Mouse (Mus musculus) c-Kit-positive CD71-positive TER-119-negative erythroid progenitor cells, embryonic 14.5 days (primary cell): ENCODE measurements around the gene Zranb3.
"Not testable (repeated sequence)": the region's sequence is repeated elsewhere in the genome, so short reads cannot be mapped to it uniquely, and the experiment has no call there.

Experiments
- DNase-seq: peaks from one replicate; pipeline ENCODE4 v3.0.0-alpha.2; 2013; ENCODE audit warnings: low read depth

Gene Zranb3

DNA sequence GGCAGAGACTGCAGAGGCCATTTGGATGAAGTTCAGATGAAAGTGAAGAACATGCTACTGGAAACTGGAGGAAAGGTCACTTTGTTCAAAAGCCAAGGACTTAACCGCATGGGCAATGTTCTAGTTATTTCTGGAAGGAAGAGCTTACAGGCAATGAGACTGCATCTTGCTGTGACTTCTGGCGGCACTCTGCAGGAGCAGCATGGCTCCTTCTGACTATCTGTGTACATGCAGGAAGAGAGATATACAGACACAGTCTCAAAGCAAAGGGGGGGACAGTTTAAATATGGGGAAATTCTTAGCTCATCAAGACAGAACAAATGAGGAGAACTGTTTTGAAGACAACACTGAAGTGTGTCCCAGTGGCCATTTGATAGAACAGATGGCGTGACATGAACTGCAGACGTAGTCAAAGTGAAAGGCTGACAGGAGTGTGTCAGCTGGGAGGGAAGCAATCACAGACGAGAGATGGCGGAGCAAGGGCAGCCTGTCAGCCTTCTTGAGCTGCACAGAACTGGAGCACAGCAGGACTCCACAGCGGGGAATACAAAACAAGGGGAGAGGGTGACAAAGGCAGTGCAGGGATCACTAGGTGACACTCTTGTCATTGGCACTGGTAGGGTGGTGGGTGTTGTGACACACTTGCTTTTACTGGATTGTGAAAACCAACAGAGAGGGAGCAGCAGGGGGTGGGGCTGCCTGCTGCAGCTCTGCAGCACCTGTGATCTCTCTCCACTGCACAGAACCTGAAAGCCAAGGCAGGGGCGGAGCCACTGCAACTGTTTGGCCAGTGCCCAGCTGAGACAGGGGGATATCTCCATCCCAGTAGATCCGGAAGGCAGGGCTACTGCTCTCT, 112.7 kb downstream of the Zranb3 start:
- no peak for DNase-seq

- no peak for DNase-seq
These were observed 113.5 kb downstream of the Zranb3 start for GRCm38 (mm10) chr1:127989387-127989786.

DNA sequence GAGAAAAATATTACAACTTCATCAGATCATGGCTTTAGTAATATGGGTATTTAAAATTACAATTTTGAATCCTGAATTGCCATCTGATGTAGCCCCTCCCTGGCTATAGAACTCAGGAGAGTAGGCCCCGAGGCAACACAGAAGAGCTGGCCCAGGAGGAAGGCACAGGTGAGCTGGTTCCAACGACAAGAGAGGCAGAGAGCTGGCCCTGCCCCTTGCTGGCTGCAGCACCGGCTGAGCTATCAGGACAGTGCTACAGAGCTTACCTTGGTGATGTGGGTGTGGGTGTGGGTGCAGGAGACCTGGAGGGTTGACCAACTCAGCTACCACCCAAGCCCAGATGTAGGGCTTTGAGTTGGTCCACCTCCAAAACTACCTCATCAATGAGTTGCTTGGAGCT, 114.6 kb downstream of the Zranb3 start:
- no peak for DNase-seq

GRCm38 (mm10) chr1:127985391-127985790, 117.5 kb downstream of the Zranb3 start:
- no peak for DNase-seq

DNA sequence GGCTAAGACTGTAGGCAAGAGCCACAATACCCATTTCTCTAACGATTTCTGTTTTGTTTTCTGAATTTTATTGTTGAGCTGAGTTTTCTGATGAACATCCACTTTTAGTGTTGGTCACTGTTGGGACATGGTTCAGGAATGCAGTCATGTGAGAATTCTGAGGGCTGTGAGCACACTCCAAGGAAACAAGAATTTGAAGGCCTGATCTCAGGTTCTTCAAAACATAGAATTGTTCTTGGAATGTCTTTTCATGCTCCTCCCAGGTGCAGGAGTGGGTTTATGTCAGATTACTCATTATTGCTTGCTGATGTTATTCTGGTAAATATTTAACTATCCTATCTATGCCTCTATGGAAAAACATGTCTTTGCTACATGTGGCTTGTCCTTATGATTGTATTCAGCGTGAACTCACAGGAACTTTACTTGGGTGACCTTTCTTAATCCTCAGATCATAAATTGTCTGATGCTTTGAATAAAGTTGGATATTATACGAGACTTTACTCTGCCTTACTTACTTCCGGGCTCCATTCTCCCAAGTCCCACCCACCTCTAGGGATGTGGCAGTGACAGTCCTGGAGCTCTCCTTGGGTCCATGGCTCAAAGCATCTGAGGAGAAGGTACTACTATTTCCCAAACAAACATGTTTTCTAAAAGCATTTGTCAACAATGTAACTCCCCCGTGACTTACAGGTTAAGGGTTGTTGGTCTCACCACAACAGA, 119.4 kb downstream of the Zranb3 start:
- DNase-seq = no peak

DNA sequence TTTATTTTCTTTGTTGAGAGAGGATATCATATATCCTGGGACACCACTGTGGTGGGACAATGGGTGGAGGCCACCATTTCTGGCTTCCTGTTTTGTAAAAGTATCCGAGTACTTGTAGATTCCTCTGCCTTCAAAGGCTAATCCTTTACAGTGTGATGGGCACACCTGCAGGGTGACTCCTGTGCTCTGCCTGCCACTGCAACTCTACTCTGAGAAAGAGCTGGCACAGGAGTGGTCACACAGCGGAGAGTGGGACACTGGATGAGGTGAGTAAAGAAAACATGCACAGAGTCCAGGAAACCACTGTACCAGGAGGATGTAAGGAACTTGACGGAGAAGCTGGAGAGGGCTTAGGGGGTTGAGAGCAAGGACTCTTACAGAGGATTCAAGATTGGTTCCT, 120.6 kb downstream of the Zranb3 start:
- DNase-seq = no peak

DNA sequence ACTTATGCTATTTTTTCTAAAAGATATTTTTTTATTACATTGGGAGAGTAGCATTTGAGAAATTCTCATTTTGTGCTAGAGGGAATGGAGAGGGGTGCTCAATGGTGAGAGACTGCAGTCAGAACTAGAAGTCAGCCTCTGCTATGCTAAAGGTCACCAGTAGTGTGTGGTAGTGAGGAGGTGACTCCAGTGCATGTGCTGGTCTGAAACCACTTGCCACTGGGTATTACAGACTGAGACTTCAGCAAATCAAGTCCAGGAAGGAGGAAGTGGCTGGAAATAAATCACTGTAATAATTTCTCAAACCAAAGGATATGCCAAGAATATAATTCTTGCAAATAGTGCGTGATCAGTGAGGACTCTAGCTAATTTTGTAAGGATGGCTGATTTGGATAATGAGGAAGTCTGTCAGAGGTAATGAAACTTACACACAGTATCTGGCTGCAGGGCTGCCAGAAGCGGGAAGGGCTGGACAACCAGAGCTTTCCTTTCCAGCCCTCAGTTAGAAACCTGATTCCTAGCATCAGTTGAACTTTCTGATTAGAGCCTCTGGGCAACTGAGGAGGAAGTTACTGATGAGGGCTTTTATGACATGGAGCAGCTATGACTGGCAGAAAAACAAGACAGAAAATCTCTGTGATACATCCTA, 121.8 kb downstream of the Zranb3 start:
- DNase-seq = no peak

GRCm38 (mm10) chr1:127978125-127978524, 124.7 kb downstream of the Zranb3 start:
- DNase-seq = no peak

GRCm38 (mm10) chr1:127976106-127976505, 126.7 kb downstream of the Zranb3 start:
- DNase-seq = no peak

- DNase-seq = no peak
These were observed 127.2 kb downstream of the Zranb3 start for GRCm38 (mm10) chr1:127975676-127976075.

- DNase-seq = no peak
These were observed 128.8 kb downstream of the Zranb3 start for GRCm38 (mm10) chr1:127974082-127974481.

GRCm38 (mm10) chr1:127970870-127971269, 132.0 kb downstream of the Zranb3 start:
- no peak for DNase-seq

GRCm38 (mm10) chr1:127963326-127963725, 139.5 kb downstream of the Zranb3 start:
- DNase-seq = no peak

GRCm38 (mm10) chr1:127961140-127961539, 141.7 kb downstream of the Zranb3 start:
- DNase-seq = no peak

DNA sequence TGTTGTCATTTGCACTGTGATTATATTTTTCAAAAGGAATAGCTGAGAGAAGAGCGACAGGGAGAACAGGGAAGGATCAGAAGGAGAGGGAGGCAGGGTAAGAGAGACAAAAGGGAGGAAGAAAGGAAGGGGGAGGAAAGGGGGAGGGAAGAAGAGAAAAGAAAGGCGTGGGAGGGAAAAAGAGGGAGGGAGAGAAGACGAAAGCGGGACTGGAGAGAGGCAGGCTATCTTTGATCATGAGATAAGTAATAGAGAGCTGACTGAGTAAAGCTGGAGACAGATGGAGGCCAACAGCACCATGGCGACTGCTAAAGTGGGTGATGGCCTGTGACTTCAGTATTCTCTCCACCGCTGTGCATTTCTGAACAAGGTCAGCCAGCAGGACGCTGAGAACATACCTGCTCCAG, 143.5 kb downstream of the Zranb3 start:
- DNase-seq = no peak

DNA sequence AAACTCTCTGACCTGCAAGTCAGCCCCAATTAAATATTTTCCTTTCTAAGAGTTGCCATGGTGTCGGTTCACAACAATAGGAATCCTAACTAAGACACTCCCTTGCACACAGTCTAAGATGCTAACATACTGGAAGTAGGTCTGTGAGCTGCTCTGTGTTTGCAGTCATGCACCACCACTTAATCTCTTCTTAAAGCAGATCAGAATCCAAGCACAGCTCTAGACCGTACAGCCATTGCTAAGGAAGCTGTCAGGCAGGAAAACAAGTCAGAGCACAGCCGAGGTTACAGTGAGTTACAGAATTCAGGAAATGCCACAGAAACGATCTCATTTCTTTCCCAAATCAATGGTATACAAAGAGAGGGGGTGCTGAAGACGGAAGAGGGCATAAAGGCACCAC, 144.0 kb downstream of the Zranb3 start:
- no peak for DNase-seq

DNA sequence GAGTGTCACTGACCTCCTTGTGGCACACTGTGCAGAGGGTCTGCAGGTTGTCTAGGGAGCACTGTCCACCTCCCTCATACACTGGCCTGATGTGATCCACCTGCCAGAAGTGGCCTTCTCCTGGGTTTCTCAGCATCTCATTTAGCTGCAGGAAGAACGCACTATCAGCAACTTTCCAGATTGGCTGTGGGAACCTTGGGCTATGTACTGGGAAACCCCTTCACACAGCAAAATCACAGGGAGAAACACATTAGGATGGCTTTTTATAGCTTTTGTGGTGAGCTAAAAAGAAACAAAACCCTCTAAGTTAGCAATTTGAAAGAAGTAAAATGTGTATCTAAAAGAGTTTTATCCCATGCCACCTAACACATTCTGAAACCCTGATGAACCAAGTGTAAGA, 146.3 kb downstream of the Zranb3 start:
- DNase-seq = no peak

DNA sequence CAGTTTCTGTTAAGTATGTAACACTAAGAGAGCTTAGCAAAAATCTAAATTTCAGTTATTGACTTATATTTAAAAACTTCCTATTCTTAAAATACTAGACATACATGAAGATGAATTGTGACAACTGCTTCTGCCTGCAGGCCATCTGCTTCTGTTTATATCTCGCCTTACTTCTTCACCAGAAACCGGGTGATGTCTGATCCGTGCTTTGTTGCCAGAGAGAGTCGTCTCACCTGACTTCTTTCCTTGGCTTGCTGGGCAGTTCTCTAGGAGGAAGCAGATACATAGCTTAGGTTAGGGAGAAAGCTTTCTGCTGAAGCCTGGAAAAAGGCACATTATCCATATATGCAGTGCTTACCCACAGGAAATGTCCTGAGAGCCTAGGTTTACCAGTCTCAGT, 148.0 kb downstream of the Zranb3 start:
- no peak for DNase-seq

DNA sequence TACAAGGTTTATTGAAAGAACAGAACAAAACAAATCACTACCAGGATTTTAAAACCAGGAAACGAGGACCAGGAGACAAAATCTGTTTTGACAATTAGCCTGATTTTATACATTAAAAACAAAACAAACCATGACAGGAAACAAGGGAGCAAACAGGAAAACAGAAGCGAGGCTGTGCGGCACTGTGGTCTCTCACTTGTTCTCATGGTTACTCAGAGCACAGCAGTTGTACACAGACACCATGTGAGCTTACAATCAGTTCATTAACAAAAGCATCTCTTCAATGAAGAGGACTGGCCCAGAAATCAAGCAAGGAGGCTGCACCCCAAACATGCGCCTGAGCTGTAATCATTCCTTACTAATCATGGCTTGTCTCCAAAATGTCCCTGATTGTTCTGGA, 148.6 kb downstream of the Zranb3 start:
- not testable (repeated sequence) for DNase-seq

DNA sequence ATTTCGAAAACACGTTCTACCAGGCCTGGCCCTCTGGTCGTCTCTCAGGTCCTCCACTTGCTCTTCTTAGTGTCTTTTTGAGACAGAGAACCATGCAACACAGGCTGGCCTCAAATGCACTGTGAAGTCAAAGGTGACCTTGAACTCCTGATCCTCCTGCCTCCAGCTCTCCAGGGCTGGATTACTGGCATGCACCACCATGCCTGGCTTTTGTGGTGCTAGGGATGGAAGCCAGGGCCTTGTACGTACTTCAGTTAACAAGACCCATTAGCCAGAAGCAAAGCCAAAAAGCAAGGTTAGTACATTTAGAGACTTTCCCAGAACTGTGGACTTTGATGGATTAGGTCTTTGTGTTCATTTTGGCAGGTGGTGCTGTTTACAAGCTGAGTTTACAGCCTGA, 150.6 kb downstream of the Zranb3 start:
- DNase-seq = no peak

GRCm38 (mm10) chr1:127948748-127949147, 154.1 kb downstream of the Zranb3 start:
- DNase-seq = no peak

DNA sequence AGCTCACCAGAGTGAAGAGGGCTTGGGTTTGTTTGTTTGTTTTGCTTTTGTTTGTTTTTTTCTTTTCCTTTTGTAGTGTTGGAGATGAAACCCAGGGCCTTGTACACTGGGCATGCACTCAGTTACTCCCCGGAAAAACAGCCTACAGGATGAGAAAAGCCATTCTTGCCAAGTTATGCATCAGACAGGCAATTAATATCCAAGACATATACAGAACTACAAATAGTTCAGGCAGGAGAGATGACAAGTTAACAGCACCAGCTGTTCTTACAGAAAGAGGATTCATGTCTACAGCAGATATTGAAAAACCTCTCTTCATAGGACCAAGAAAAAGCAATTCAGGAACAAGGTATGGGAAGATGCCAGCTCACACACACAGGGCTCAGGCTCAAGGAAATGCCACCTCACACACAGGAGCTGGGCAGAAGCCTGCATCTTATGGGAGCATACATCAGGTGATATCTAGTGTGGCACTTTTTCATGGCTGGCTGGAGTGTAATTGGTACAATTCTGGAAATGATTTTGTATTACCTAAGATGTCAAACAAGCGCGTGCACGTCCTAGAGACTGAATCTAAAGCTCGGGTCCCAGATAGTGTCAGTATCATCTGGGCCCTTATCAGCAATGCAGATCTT, 156.1 kb downstream of the Zranb3 start:
- no peak for DNase-seq
